In genomic region chr6:115995531-115995941, GRCm38 (mm10) we compare ENCODE assay signal across 9 mouse cellular contexts. TPM values are rescaled to one million over a fixed set of nuclear protein-coding genes. Genes with fewer than 3 reads are reported as not detected.
DNase-seq lines count a peak whose midpoint lies in the region; ATAC-seq and TF ChIP-seq lines count a peak whose summit lies in the region.
"Had no signal": no experiment of that assay in that cellular context is flagged by ENCODE, and none has a peak within 500 bp of the region (broad histone marks: within the 10 kb centered on the region; RNA-seq: fewer than 3 reads in every experiment).

No protein-coding gene starts in this region.

- H3K9ac ChIP-seq in lung, embryonic 14.5 days, result peak overlapping the region; percentile 29
- no peak overlapping the region for H3K9ac ChIP-seq in embryonic facial prominence, embryonic 12.5 days
- H3K9ac ChIP-seq in intestine, postnatal 0 days (ENCODE audit: low read depth, low read length), result no peak overlapping the region

- peak; percentile 62 for DNase-seq in lung, embryonic 14.5 days
- no peak for DNase-seq in lung, adult 2 months
- DNase-seq in splenic B cell, adult 2 months (ENCODE audit: low read depth, low spot score), result peak; percentile 17
- DNase-seq in ovary, adult 18-20 months (ENCODE audit: low spot score), result no peak
- no peak for DNase-seq in left cerebral cortex, postnatal 25 days (ENCODE audit: low spot score in 2 of 2)
- DNase-seq in gastrocnemius, postnatal 4 days (ENCODE audit: low spot score in 2 of 2), result no peak

- H3K27ac ChIP-seq in lung, embryonic 14.5 days (ENCODE audit: low read depth), result peak overlapping the region; percentile 94
- peak overlapping the region; percentile 59 for H3K27ac ChIP-seq in embryonic facial prominence, embryonic 12.5 days
- H3K27ac ChIP-seq in intestine, postnatal 0 days (ENCODE audit: low read depth, low read length), result 0 out of 2 replicates have a peak overlapping the region, but pooled peaks have one; percentile 22

- 38% methylated on average over 4 of the region's 4 CpGs for WGBS in lung, embryonic 14.5 days
- WGBS in lung, adult 2 months, result 36% methylated on average over 4 of the region's 4 CpGs
- WGBS in embryonic facial prominence, embryonic 12.5 days, result 56% methylated on average over 4 of the region's 4 CpGs
- WGBS in intestine, postnatal 0 days, result 57% methylated on average over 4 of the region's 4 CpGs

- H3K36me3 ChIP-seq in lung, embryonic 14.5 days (ENCODE audit: insufficient read depth), result peaks cover 9% of the 10 kb centered on the region
- H3K36me3 ChIP-seq in embryonic facial prominence, embryonic 12.5 days, result no peaks in the 10 kb centered on the region
- H3K36me3 ChIP-seq in intestine, postnatal 0 days (ENCODE audit: control insufficient read depth, insufficient read depth), result no peaks in the 10 kb centered on the region
- H3K36me3 ChIP-seq in splenic B cell, adult 2 months (ENCODE audit: control insufficient read depth, insufficient read depth, low read length, poor library complexity, severe bottlenecking), result no peaks in the 10 kb centered on the region

- H3K9me3 ChIP-seq in lung, embryonic 14.5 days (ENCODE audit: low read depth, low read length), result no peaks in the 10 kb centered on the region
- H3K9me3 ChIP-seq in embryonic facial prominence, embryonic 12.5 days, result no peaks in the 10 kb centered on the region
- no peaks in the 10 kb centered on the region for H3K9me3 ChIP-seq in intestine, postnatal 0 days (ENCODE audit: control insufficient read depth)

- peak overlapping the region; percentile 70 for H3K4me3 ChIP-seq in lung, embryonic 14.5 days (ENCODE audit: low read depth, low read length)
- H3K4me3 ChIP-seq in lung, adult 2 months (replicated peaks; ENCODE audit: extremely low read depth, low read depth, low read length), result no peak overlapping the region
- peak overlapping the region; percentile 55 for H3K4me3 ChIP-seq in embryonic facial prominence, embryonic 12.5 days
- H3K4me3 ChIP-seq in intestine, postnatal 0 days (ENCODE audit: low read depth, low read length), result no peak overlapping the region; the same call in 1 of the 2 replicates

- ATAC-seq in lung, embryonic 14.5 days (ENCODE audit: insufficient read depth), result peak; percentile 3
- no peak for ATAC-seq in embryonic facial prominence, embryonic 12.5 days (ENCODE audit: insufficient number of reproducible peaks, insufficient read depth, low FRiP score, low TSS enrichment)
- no peak for ATAC-seq in intestine, postnatal 0 days

- intact Hi-C loops in left cerebral cortex, postnatal 25 days (cut with DNase I), result loop anchor here (2.0 kb wide), 1 partner anchor 95 kb away; no protein-coding TSS in a partner anchor

- no peak for TF ChIP-seq CTCF in lung, embryonic 14.5 days (IDR thresholded peaks at IDR 0.05; ENCODE audit: low read depth)
- TF ChIP-seq CTCF in lung, adult 2 months (IDR thresholded peaks at IDR 0.05; ENCODE audit: insufficient read depth, low read length), result no peak
- TF ChIP-seq CTCF in intestine, postnatal 0 days (IDR thresholded peaks at IDR 0.05; ENCODE audit: low read depth), result no peak

- TF ChIP-seq POLR2A in lung, adult 2 months (IDR thresholded peaks at IDR 0.05; ENCODE audit: borderline replicate concordance, extremely low read depth, low read depth, low read length), result no peak

- H3K27me3 ChIP-seq in lung, embryonic 14.5 days (ENCODE audit: insufficient read depth, low read length), result peaks cover 18% of the 10 kb centered on the region
- H3K27me3 ChIP-seq in embryonic facial prominence, embryonic 12.5 days, result peaks cover 44% of the 10 kb centered on the region
- peaks cover 27% of the 10 kb centered on the region for H3K27me3 ChIP-seq in intestine, postnatal 0 days (replicated peaks; ENCODE audit: control insufficient read depth, insufficient read depth, low read length)
- H3K27me3 ChIP-seq in splenic B cell, adult 2 months (ENCODE audit: control insufficient read depth, insufficient read depth, low read length, poor library complexity, severe bottlenecking), result no peaks in the 10 kb centered on the region

- H3K4me1 ChIP-seq in lung, embryonic 14.5 days (ENCODE audit: insufficient read depth), result peaks cover 21% of the 10 kb centered on the region
- peaks cover 24% of the 10 kb centered on the region for H3K4me1 ChIP-seq in lung, adult 2 months (ENCODE audit: control insufficient read depth, insufficient read depth, low read length)
- peaks cover 60% of the 10 kb centered on the region for H3K4me1 ChIP-seq in embryonic facial prominence, embryonic 12.5 days
- no peaks in the 10 kb centered on the region for H3K4me1 ChIP-seq in intestine, postnatal 0 days (replicated peaks; ENCODE audit: control insufficient read depth, insufficient read depth, low read length)

- H3K4me2 ChIP-seq in lung, embryonic 14.5 days, result peak overlapping the region; percentile 91
- H3K4me2 ChIP-seq in embryonic facial prominence, embryonic 12.5 days (replicated peaks), result peak overlapping the region; percentile 90
- H3K4me2 ChIP-seq in intestine, postnatal 0 days (replicated peaks; ENCODE audit: low read depth), result peak overlapping the region; percentile 86

RNA-seq across cellular contexts. Expression of gene Plxnd1, which starts 0.7 kb away (rescaled TPM):
- polyA plus RNA-seq in lung, embryonic 14.5 days (2014; fragmentation: Nextera tagmentation; extraction: Ambion mirVana), result 81.9 and 84.2 TPM in 2 replicates
- polyA plus RNA-seq in lung, adult 2 months (2012; rRNA removed), result 146 and 185 TPM in 2 replicates
- polyA plus RNA-seq in embryonic facial prominence, embryonic 12.5 days (2016; fragmentation: Nextera tagmentation; extraction: Ambion mirVana), result 33.1 and 40.5 TPM in 2 replicates
- 8.2 and 9.6 TPM in 2 replicates for polyA plus RNA-seq in intestine, postnatal 0 days (2015; fragmentation: Nextera tagmentation; extraction: Ambion mirVana)
- 100 to 1,000 TPM; 111 to 124 TPM for total RNA-seq in left cerebral cortex, postnatal 25 days (2021)
- total RNA-seq in gastrocnemius, postnatal 4 days (2021), result 100 to 1,000 TPM; 125 to 133 TPM

RNA-seq across cellular contexts. Expression of gene H1foo, which starts 50.8 kb away (rescaled TPM):
- not detected in 2 replicates for polyA plus RNA-seq in lung, embryonic 14.5 days (2014; fragmentation: Nextera tagmentation; extraction: Ambion mirVana)
- polyA plus RNA-seq in lung, adult 2 months (2012; rRNA removed), result not detected in 2 replicates
- polyA plus RNA-seq in embryonic facial prominence, embryonic 12.5 days (2016; fragmentation: Nextera tagmentation; extraction: Ambion mirVana), result not detected in 2 replicates
- not detected in 2 replicates for polyA plus RNA-seq in intestine, postnatal 0 days (2015; fragmentation: Nextera tagmentation; extraction: Ambion mirVana)
- not detected for total RNA-seq in left cerebral cortex, postnatal 25 days (2021)
- total RNA-seq in gastrocnemius, postnatal 4 days (2021), result not detected
- polyA plus RNA-seq: brain, embryonic 14.5 days had no signal

Comparison
In these comparisons a context has a peak if more than half of its experiments do, and no peak if none do; other contexts are left out.
1. DNase-seq: peak in lung, embryonic 14.5 days (single experiment) and splenic B cell, adult 2 months (single experiment); none in lung, adult 2 months (single experiment), ovary, adult 18-20 months (single experiment), left cerebral cortex, postnatal 25 days (0 of 2) and gastrocnemius, postnatal 4 days (0 of 2).
2. H3K4me3 ChIP-seq: peak in lung, embryonic 14.5 days (single experiment) and embryonic facial prominence, embryonic 12.5 days (single experiment); none in lung, adult 2 months (single experiment) and intestine, postnatal 0 days (single experiment).
3. H3K27ac ChIP-seq: peak in every context shown above with its lines; median percentile 94 in lung, embryonic 14.5 days; 59 in embryonic facial prominence, embryonic 12.5 days; 22 in intestine, postnatal 0 days.
4. Peak in every context shown above with its lines, with median percentiles within 50 percentile points of each other: H3K4me2 ChIP-seq.